Mouse (Mus musculus): Measurements from ENCODE around the gene Coa3. TPM values are rescaled to one million over a fixed set of nuclear protein-coding genes. Genes with fewer than 3 reads are reported as not detected.
A peak's percentile ranks its signal among the peaks of the same experiment; 100 is the strongest.

Gene Coa3
- total RNA-seq, 2 experiments from 2014 or later: 102 to 103 TPM

- DNase-seq (ENCODE audit: low spot score in 2 of 2): no peak
These were observed 4.9 kb upstream of the Coa3 start for GRCm38 (mm10) chr11:101283805-101284204.

GRCm38 (mm10) chr11:101282896-101283295 lies 4.0 kb upstream of the Coa3 start:
- DNase-seq (ENCODE audit: low spot score in 2 of 2): no peak

GRCm38 (mm10) chr11:101280837-101281236 lies 1.9 kb upstream of the Coa3 start:
- no peak for DNase-seq (ENCODE audit: low spot score in 2 of 2)

- no peak for DNase-seq (ENCODE audit: low spot score in 2 of 2)
These were observed 267 bp upstream of the Coa3 start for GRCm38 (mm10) chr11:101279193-101279569.

GRCm38 (mm10) chr11:101277381-101278222 lies 1.3 kb downstream of the Coa3 start:
- DNase-seq (ENCODE audit: low spot score in 2 of 2): peak in 1 of 2 experiments; percentile 62

GRCm38 (mm10) chr11:101276319-101277070 lies 2.4 kb downstream of the Coa3 start:
- DNase-seq (ENCODE audit: low spot score in 2 of 2): no peak

- DNase-seq (ENCODE audit: low spot score in 2 of 2): no peak
These were observed 3.6 kb downstream of the Coa3 start for GRCm38 (mm10) chr11:101275309-101275708.

- no peak for DNase-seq (ENCODE audit: low spot score in 2 of 2)
These were observed 6.5 kb downstream of the Coa3 start for GRCm38 (mm10) chr11:101272446-101272845.

GRCm38 (mm10) chr11:101269577-101270116 lies 9.3 kb downstream of the Coa3 start:
- DNase-seq (ENCODE audit: low spot score in 2 of 2): no peak

- no peak for DNase-seq (ENCODE audit: low spot score in 2 of 2)
These were observed 13.0 kb downstream of the Coa3 start for GRCm38 (mm10) chr11:101265906-101266305.

- no peak for DNase-seq (ENCODE audit: low spot score in 2 of 2)
These were observed 13.9 kb downstream of the Coa3 start for GRCm38 (mm10) chr11:101264954-101265471.

GRCm38 (mm10) chr11:101263989-101264280 lies 15.0 kb downstream of the Coa3 start:
- no peak for DNase-seq (ENCODE audit: low spot score in 2 of 2)

GRCm38 (mm10) chr11:101263138-101263988 lies 15.6 kb downstream of the Coa3 start:
- no peak for DNase-seq (ENCODE audit: low spot score in 2 of 2)

- DNase-seq (ENCODE audit: low spot score in 2 of 2): no peak
These were observed 16.5 kb downstream of the Coa3 start for GRCm38 (mm10) chr11:101262272-101262967.

GRCm38 (mm10) chr11:101260826-101261380 lies 18.0 kb downstream of the Coa3 start:
- peak in 1 of 2 experiments; percentile 32 for DNase-seq (ENCODE audit: low spot score in 2 of 2)

GRCm38 (mm10) chr11:101259948-101260825 lies 18.7 kb downstream of the Coa3 start, which contains the start of gene Wnk4:
TSS of gene Wnk4 (plus strand) at chr11:101260567.
- peak in 1 of 2 experiments; percentile 29 for DNase-seq (ENCODE audit: low spot score in 2 of 2)

GRCm38 (mm10) chr11:101259261-101259712 lies 19.6 kb downstream of the Coa3 start:
- peak; percentile 83 to 85 for DNase-seq (ENCODE audit: low spot score in 2 of 2)

GRCm38 (mm10) chr11:101255826-101256775 lies 22.8 kb downstream of the Coa3 start:
- no peak for DNase-seq (ENCODE audit: low spot score in 2 of 2)

Measured in layer of hippocampus, adult 18-20 months (tissue).